Mouse (Mus musculus) brain, embryonic 14.5 days (tissue): ENCODE data around the gene Zfp52. TPM values are rescaled to one million over a fixed set of nuclear protein-coding genes. Genes with fewer than 3 reads are reported as not detected.
A peak's percentile ranks its signal among the peaks of the same experiment; 100 is the strongest.

Experiments used
- DNase-seq: peaks from one replicate; pipeline ENCODE4 v3.0.0-alpha.2; 2011; ENCODE audit warnings: low read depth
- CTCF ChIP-seq: fragments of 200-500 bp; IDR thresholded peaks from 2 replicates; pipeline ENCODE4 v1.5.1; 2012; ENCODE audit warnings: inconsistent platforms, mild to moderate bottlenecking, moderate library complexity, borderline replicate concordance; ENCODE audit not compliant: insufficient read depth, insufficient read length; ENCODE audit errors: extremely low read depth
- POLR2A ChIP-seq: fragments of 200-500 bp; IDR thresholded peaks from 2 replicates; pipeline ENCODE4 v1.6.1; 2012; ENCODE audit warnings: mild to moderate bottlenecking, inconsistent platforms, borderline replicate concordance; ENCODE audit not compliant: poor library complexity, insufficient read depth, insufficient read length, severe bottlenecking; ENCODE audit errors: extremely low read depth
- polyA plus RNA-seq: library from polyadenylated mRNA; depleted of rRNA; stranded (reverse); fragments of >200 nt; gene quantifications from 2 replicates; pipeline ENCODE4 v1.2.3, GENCODE M21; 2012; rRNA removed

Zfp52 gene
- 1.0 and 1.5 TPM in 2 replicates for polyA plus RNA-seq

GRCm38 (mm10) chr17:21535096-21536001 lies at the start of gene Zfp52:
Gene Zfp52 (plus strand): TSS chr17:21535539.
- no peak for TF ChIP-seq POLR2A
- no peak for TF ChIP-seq CTCF
- DNase-seq = peak; percentile 41

GRCm38 (mm10) chr17:21488760-21489499 lies 46.4 kb upstream of the Zfp52 start, which contains the start of gene Zfp53:
Gene Zfp53 (plus strand): TSS chr17:21488998.
- TF ChIP-seq CTCF (no peak), POLR2A (peak; percentile 31; the same call in 1 of the 2 replicates)
- peak; percentile 95 for DNase-seq

DNA sequence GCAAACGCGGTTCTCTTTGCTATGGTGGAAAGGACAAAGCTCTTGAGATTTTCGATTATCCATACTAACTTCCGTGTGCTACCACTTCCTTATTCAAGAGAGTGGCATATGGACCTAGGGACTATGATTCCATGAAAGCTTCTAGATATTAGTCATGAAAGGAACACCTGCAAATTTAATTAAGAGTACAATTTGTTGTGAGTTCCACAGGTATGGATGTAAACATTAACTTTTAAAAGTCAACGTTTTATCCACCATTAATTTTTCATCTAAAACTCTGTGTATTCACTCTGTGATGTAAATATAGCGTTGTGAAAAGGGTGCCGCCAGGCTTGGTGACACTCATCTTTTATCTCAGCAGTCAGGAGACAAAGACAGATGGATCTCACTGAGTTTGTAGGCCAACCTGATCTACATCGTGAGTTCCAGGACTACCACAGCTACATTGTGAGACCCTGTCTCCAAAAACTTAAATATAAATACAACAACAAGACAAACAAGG lies 45.8 kb upstream of the Zfp52 start:
- no peak for TF ChIP-seq CTCF
- TF ChIP-seq POLR2A = no peak

DNA sequence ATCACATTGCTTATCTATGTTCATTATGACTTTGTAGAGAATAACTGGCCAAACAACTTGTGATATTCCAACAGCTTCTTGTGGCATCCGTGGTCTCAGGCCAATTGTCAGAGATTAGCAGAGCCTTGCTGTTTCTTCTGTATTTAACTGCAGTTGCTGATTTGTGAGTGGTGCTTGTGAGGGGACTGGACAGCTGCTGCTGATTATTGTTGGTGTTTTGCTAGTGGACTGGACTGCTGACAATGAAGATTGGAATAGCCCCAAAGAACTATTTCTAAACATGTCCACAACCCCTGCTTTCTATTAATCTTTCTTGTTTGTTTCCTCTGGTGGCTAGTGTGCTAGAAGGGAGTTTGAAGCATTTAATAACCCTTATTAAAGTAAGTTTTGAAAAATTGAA lies 34.0 kb upstream of the Zfp52 start:
- TF ChIP-seq POLR2A = no peak
- TF ChIP-seq CTCF = no peak

More for the DNA sequence above, 45.8 kb upstream of the Zfp52 start:
- DNase-seq = peak; percentile 1

DNA sequence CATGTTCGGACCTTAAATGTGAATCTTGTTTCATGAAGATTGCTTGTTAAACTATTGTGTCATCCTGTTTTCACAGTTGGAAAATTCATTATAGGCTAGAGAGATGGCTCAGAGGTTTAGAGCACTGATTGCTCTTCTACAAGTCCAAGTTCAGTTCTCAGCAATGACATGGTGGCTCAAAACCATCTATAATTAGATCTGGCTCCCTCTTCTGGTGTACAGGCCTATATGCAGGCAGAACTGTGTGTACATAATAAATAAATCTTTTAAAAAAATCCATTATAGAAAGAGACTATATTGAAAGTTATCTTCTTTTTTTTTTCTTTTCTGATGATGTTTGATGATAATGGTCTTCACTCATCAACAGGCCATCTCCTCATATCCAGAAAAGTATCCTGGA lies 30.8 kb upstream of the Zfp52 start:
- DNase-seq = no peak
- TF ChIP-seq CTCF (no peak), POLR2A (no peak)

More for the DNA sequence above, 34.0 kb upstream of the Zfp52 start:
- DNase-seq = no peak

DNA sequence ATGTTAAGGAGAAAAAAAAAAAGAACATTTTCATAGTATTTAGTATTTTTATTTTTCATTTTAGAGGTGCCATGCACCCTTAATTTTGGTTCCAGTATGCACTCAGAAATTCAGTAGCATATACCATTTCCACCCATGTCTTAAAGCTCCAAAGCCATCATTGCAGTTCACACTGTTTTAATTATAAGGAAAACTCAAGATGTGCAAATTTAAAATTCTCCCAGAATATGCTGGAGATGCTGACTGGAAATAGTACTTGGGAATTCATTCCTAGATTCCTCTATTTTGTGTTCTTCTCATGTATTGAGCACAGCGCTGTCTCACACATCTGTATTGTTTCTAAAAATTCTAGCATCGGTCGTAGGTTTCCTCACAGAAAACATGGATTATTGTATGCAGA lies 29.1 kb upstream of the Zfp52 start:
- no peak for TF ChIP-seq POLR2A
- no peak for TF ChIP-seq CTCF
- no peak for DNase-seq

GRCm38 (mm10) chr17:21509756-21510155 lies 25.6 kb upstream of the Zfp52 start:
- no peak for DNase-seq
- TF ChIP-seq CTCF (no peak), POLR2A (no peak)

DNA sequence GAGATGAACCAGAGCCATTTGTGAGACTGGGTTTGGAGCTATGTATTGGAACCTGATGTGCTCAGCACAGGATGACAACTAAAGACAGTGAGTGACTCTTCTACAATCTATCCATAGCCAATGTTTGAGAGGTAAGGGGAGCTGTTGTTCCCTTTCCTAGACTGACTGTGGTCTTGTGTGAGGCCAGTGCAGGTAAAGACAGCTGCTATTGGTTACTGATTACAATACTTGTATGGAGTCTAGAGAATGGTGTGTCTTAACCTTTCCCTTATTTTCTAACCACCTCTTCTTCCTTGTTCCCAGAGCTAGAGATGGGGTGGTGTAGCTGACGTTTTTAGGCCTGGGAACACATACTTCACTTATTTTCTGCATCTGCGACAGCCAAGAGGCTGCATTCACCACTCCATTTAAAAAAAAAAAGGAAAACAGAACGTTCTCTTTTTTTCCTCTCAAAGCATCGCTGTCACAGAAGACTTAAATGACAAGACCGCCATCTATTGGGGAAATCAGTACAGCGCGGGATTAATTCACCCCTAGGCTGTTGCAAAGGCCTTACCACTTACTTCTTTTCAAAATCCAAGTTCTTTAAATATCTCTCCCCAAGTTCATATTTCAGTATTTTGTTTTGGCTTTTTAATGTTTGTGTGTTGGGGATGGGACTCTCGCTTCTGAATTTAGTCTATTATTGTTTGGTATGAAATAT lies 19.8 kb upstream of the Zfp52 start:
- TF ChIP-seq POLR2A = no peak
- peak; percentile 64; the same call in 1 of the 2 replicates for TF ChIP-seq CTCF
- DNase-seq = peak; percentile 93

DNA sequence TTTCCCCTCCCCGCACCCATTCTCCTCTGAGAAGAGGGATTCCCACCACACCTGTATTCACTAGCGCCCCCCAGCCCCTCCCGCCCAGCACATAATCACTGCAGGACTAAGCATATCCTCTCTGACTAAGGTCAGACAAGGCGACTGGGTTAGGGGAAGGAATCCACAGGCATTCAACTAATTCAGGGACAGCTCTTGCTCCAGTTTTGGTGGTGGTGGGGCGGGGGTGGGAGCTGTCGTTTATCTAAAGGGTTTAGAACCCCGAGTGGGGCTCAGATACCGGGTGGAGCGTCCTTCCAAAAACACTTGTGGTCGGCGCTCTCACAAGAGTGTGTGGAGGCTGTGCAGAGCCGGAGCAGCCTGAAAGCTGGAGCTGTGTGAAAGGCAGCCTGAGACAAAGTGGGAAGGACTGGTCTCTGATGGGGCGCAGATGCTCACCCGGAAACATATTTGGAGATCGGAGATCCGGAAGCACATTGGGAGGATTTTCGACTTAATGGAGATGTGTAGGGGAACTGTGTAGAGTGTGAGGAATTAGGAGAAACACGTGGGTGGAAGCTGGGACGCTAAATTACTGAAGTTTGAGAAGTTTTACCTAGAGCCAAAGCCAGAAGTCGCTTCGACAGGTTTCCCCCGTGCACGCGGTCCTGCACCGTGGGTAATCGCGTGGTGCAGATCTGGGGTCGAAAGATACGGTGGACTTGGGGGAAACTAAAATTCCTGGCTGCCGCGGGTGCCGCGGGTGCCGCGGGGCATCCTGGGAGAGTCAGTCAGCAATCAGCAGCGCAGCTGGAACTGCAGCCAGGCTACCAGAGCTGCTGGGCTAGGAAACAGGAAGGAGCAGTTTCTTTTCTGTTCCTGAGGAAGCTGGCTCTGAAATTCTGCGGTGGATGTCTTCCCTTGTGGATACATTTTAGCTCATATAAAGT lies 18.9 kb upstream of the Zfp52 start:
- DNase-seq = peak; percentile 88
- TF ChIP-seq POLR2A = peak; percentile 68; the same call in 1 of the 2 replicates
- TF ChIP-seq CTCF = no peak
